Mouse (Mus musculus) lung, postnatal 0 days (tissue): ENCODE measurements at regions not wholly inside any gene's neighbourhood (a gene's known extent, or its start where the extent isn't known, plus 50 kb on each side); places are given as distances from the start of the nearest gene placed in this dataset.

Source experiments
- CTCF ChIP-seq: IDR thresholded peaks from 2 replicates; pipeline ENCODE4 v1.5.1; 2016; ENCODE audit warnings: antibody characterized with exemption, mild to moderate bottlenecking
- EP300 ChIP-seq: IDR thresholded peaks from 2 replicates; pipeline ENCODE4 v1.6.1; 2016; ENCODE audit warnings: antibody characterized with exemption, mild to moderate bottlenecking, control low read depth

GRCm38 (mm10) chr15:62402142-62402541 is 1442.8 kb downstream of the Gsdmc2 start:
- no peak for TF ChIP-seq CTCF
- TF ChIP-seq EP300 = no peak
